Mouse (Mus musculus): ENCODE results near the gene Fgf3.

Fgf3 gene

GRCm38 (mm10) chr7:144837891-144838488 is at the start of gene Fgf3:
Gene Fgf3 (plus strand): TSS chr7:144838083.
- no peak for DNase-seq (ENCODE audit: low spot score)

- peak; percentile 59 for DNase-seq (ENCODE audit: low spot score)
Measured at GRCm38 (mm10) chr7:144788631-144789030, 49.3 kb upstream of the Fgf3 start.

GRCm38 (mm10) chr7:144789601-144790556 is 48.0 kb upstream of the Fgf3 start:
- DNase-seq (ENCODE audit: low spot score) = no peak

GRCm38 (mm10) chr7:144791426-144791825 is 46.5 kb upstream of the Fgf3 start:
- DNase-seq (ENCODE audit: low spot score) = no peak

- DNase-seq (ENCODE audit: low spot score) = no peak
Measured at GRCm38 (mm10) chr7:144793296-144793695, 44.6 kb upstream of the Fgf3 start.

- no peak for DNase-seq (ENCODE audit: low spot score)
Measured at GRCm38 (mm10) chr7:144795976-144796474, 41.9 kb upstream of the Fgf3 start.

- DNase-seq (ENCODE audit: low spot score) = no peak
Measured at GRCm38 (mm10) chr7:144796986-144797735, 40.7 kb upstream of the Fgf3 start.

- no peak for DNase-seq (ENCODE audit: low spot score)
Measured at GRCm38 (mm10) chr7:144798471-144798870, 39.4 kb upstream of the Fgf3 start.

- no peak for DNase-seq (ENCODE audit: low spot score)
Measured at GRCm38 (mm10) chr7:144807036-144807435, 30.8 kb upstream of the Fgf3 start.

- DNase-seq (ENCODE audit: low spot score) = no peak
Measured at GRCm38 (mm10) chr7:144807976-144808577, 29.8 kb upstream of the Fgf3 start.

- no peak for DNase-seq (ENCODE audit: low spot score)
Measured at GRCm38 (mm10) chr7:144811521-144811920, 26.4 kb upstream of the Fgf3 start.

- DNase-seq (ENCODE audit: low spot score) = no peak
Measured at GRCm38 (mm10) chr7:144821901-144822300, 16.0 kb upstream of the Fgf3 start.

GRCm38 (mm10) chr7:144823988-144824387 is 13.9 kb upstream of the Fgf3 start:
- peak; percentile 55 for DNase-seq (ENCODE audit: low spot score)

- no peak for DNase-seq (ENCODE audit: low spot score)
Measured at GRCm38 (mm10) chr7:144828369-144828768, 9.5 kb upstream of the Fgf3 start.

- peak; percentile 46 for DNase-seq (ENCODE audit: low spot score)
Measured at GRCm38 (mm10) chr7:144838522-144839503, 930 bp downstream of the Fgf3 start.

- peak; percentile 71 for DNase-seq (ENCODE audit: low spot score)
Measured at GRCm38 (mm10) chr7:144846158-144846557, 8.3 kb downstream of the Fgf3 start.

GRCm38 (mm10) chr7:144847067-144847466 is 9.2 kb downstream of the Fgf3 start, which contains the start of gene Fgf4:
Gene Fgf4 (plus strand): TSS chr7:144847367.
- no peak for DNase-seq (ENCODE audit: low spot score)

GRCm38 (mm10) chr7:144851321-144851720 is 13.4 kb downstream of the Fgf3 start:
- no peak for DNase-seq (ENCODE audit: low spot score)

- DNase-seq (ENCODE audit: low spot score) = no peak
Measured at GRCm38 (mm10) chr7:144854966-144855365, 17.1 kb downstream of the Fgf3 start.

GRCm38 (mm10) chr7:144857158-144857557 is 19.3 kb downstream of the Fgf3 start:
- no peak for DNase-seq (ENCODE audit: low spot score)

All from testis, postnatal 10 days (tissue).